ENCODE assay signal across 12 mouse cellular contexts in the genomic region with DNA sequence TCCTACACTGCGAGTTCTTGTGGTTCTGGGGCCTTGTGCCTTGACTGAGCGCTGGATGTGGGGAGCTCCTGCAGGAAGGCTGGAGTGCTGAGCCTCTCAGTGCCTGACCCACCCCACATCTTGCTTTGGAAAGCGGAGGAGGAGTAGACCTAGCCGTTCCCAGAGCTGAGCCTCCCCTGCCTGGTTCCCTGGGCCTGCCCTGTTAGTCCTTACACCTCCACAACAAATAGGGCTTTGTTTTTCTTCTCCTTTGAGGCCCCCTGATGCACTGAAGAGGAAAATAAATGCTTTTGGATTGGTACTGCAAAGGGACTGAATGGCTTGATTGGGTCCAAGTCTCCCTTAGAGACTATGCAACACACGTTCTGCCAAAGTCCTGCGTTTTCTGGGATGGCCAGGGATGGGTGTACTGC. TPM values are rescaled to one million over a fixed set of nuclear protein-coding genes. Genes with fewer than 3 reads are reported as not detected.
A peak's percentile ranks its signal among the peaks of the same experiment; 100 is the strongest.
DNase-seq lines count a peak whose midpoint lies in the region; ATAC-seq and TF ChIP-seq lines count a peak whose summit lies in the region.
"Had no signal": no experiment of that assay in that cellular context is flagged by ENCODE, and none has a peak within 500 bp of the region (broad histone marks: within the 10 kb centered on the region; RNA-seq: fewer than 3 reads in every experiment).

No protein-coding gene starts in this region.

- H3K27me3 ChIP-seq in embryonic facial prominence, embryonic 13.5 days: no peaks in the 10 kb centered on the region
- no peaks in the 10 kb centered on the region for H3K27me3 ChIP-seq in hindbrain, postnatal 0 days (ENCODE audit: insufficient read depth, low read length)
- no peaks in the 10 kb centered on the region for H3K27me3 ChIP-seq in midbrain, embryonic 16.5 days (ENCODE audit: control insufficient read depth, insufficient read depth, low read depth, low read length)
- H3K27me3 ChIP-seq in stomach, postnatal 0 days (ENCODE audit: control insufficient read depth, insufficient read depth, low read length): no peaks in the 10 kb centered on the region

- peaks cover 31% of the 10 kb centered on the region for H3K4me1 ChIP-seq in embryonic facial prominence, embryonic 13.5 days
- 0 out of 2 replicates have a peak, but pooled peaks cover 9% of the 10 kb centered on the region for H3K4me1 ChIP-seq in hindbrain, postnatal 0 days (ENCODE audit: insufficient read depth, low read length)
- peaks cover 10% of the 10 kb centered on the region for H3K4me1 ChIP-seq in midbrain, embryonic 16.5 days (ENCODE audit: control insufficient read depth, insufficient read depth, low read length)
- H3K4me1 ChIP-seq in stomach, postnatal 0 days (replicated peaks; ENCODE audit: control insufficient read depth, insufficient read depth): 0 out of 2 replicates have a peak, but pooled peaks cover 2% of the 10 kb centered on the region

- H3K4me2 ChIP-seq in embryonic facial prominence, embryonic 13.5 days: no peak overlapping the region
- no peak overlapping the region for H3K4me2 ChIP-seq in hindbrain, postnatal 0 days (ENCODE audit: low read depth, low read length)
- no peak overlapping the region for H3K4me2 ChIP-seq in midbrain, embryonic 16.5 days (ENCODE audit: low read length)
- no peak overlapping the region for H3K4me2 ChIP-seq in stomach, postnatal 0 days (replicated peaks; ENCODE audit: low read depth)

- no peak overlapping the region for H3K9ac ChIP-seq in embryonic facial prominence, embryonic 13.5 days
- H3K9ac ChIP-seq in hindbrain, postnatal 0 days (replicated peaks; ENCODE audit: low read length): no peak overlapping the region
- H3K9ac ChIP-seq in midbrain, embryonic 16.5 days (ENCODE audit: low read depth, low read length): no peak overlapping the region
- no peak overlapping the region for H3K9ac ChIP-seq in stomach, postnatal 0 days (ENCODE audit: low read length)

- H3K4me3 ChIP-seq in embryonic facial prominence, embryonic 13.5 days: no peak overlapping the region
- H3K4me3 ChIP-seq in hindbrain, postnatal 0 days (ENCODE audit: low read length): no peak overlapping the region
- H3K4me3 ChIP-seq in midbrain, embryonic 16.5 days (ENCODE audit: low read depth, low read length): no peak overlapping the region
- no peak overlapping the region for H3K4me3 ChIP-seq in stomach, postnatal 0 days (ENCODE audit: low read depth, low read length)

- H3K36me3 ChIP-seq in embryonic facial prominence, embryonic 13.5 days: no peaks in the 10 kb centered on the region
- H3K36me3 ChIP-seq in hindbrain, postnatal 0 days (ENCODE audit: insufficient read depth, low read length): no peaks in the 10 kb centered on the region
- H3K36me3 ChIP-seq in midbrain, embryonic 16.5 days (ENCODE audit: control insufficient read depth, insufficient read depth, low read length): no peaks in the 10 kb centered on the region
- H3K36me3 ChIP-seq in stomach, postnatal 0 days (ENCODE audit: control insufficient read depth, insufficient read depth, low read length): no peaks in the 10 kb centered on the region

- TF ChIP-seq CTCF in hindbrain, postnatal 0 days (IDR thresholded peaks at IDR 0.05; ENCODE audit: low read depth): no peak
- TF ChIP-seq CTCF in stomach, postnatal 0 days (IDR thresholded peaks at IDR 0.05; ENCODE audit: low read depth): no peak

- no peak for ATAC-seq in embryonic facial prominence, embryonic 13.5 days (ENCODE audit: insufficient number of reproducible peaks, insufficient read depth, low FRiP score, low TSS enrichment, low read depth)
- peak; percentile 75 for ATAC-seq in hindbrain, postnatal 0 days
- peak; percentile 66 for ATAC-seq in midbrain, embryonic 16.5 days
- ATAC-seq in stomach, postnatal 0 days (ENCODE audit: low FRiP score, low TSS enrichment): no peak

- H3K9me3 ChIP-seq in embryonic facial prominence, embryonic 13.5 days: no peaks in the 10 kb centered on the region
- no peaks in the 10 kb centered on the region for H3K9me3 ChIP-seq in hindbrain, postnatal 0 days (ENCODE audit: low read length)
- H3K9me3 ChIP-seq in midbrain, embryonic 16.5 days (replicated peaks; ENCODE audit: control insufficient read depth, low read length, poor library complexity, severe bottlenecking): no peaks in the 10 kb centered on the region
- no peaks in the 10 kb centered on the region for H3K9me3 ChIP-seq in stomach, postnatal 0 days (ENCODE audit: control insufficient read depth, low read length)

- peak; percentile 16 for DNase-seq in layer of hippocampus, adult 11-12 months (ENCODE audit: low spot score)
- DNase-seq in layer of hippocampus, adult 9-10 months (ENCODE audit: low spot score): no peak
- peak; percentile 48 for DNase-seq in hindbrain, postnatal 0 days (ENCODE audit: low spot score)
- DNase-seq in stomach, postnatal 0 days (ENCODE audit: low spot score): no peak
- DNase-seq in heart, postnatal 4 days: no peak
- DNase-seq in gastrocnemius, adult 8-10 months (ENCODE audit: low spot score in 2 of 2): no peak
- DNase-seq: adrenal gland, adult 8-10 months; cerebellum, postnatal 14 days; heart, postnatal 14 days; lung, postnatal 14 days had no signal

- no peak for TF ChIP-seq EP300 in stomach, postnatal 0 days (optimal IDR thresholded peaks at IDR 0.05)

- peak overlapping the region; percentile 39; the same call in 1 of the 2 replicates for H3K27ac ChIP-seq in embryonic facial prominence, embryonic 13.5 days
- peak overlapping the region; percentile 54; the same call in 1 of the 2 replicates for H3K27ac ChIP-seq in hindbrain, postnatal 0 days
- H3K27ac ChIP-seq in midbrain, embryonic 16.5 days (ENCODE audit: low read length): no peak overlapping the region; the same call in 1 of the 2 replicates
- no peak overlapping the region for H3K27ac ChIP-seq in stomach, postnatal 0 days (replicated peaks)

- WGBS in embryonic facial prominence, embryonic 13.5 days: 32% methylated on average over 6 of the region's 6 CpGs
- 24% methylated on average over 6 of the region's 6 CpGs for WGBS in hindbrain, postnatal 0 days
- WGBS in midbrain, embryonic 16.5 days: 16% methylated on average over 6 of the region's 6 CpGs
- 74% methylated on average over 6 of the region's 6 CpGs for WGBS in stomach, postnatal 0 days

RNA-seq across cellular contexts. Expression of a gene that starts 3.7 kb away (rescaled TPM):
- 5.9 and 6.8 TPM in 2 replicates for polyA plus RNA-seq in embryonic facial prominence, embryonic 13.5 days (2015; fragmentation: Nextera tagmentation; extraction: Ambion mirVana)
- 1.3 and 2.6 TPM in 2 replicates for total RNA-seq in hindbrain, postnatal 0 days (2014; rRNA removed)
- 1.9 and 2.3 TPM in 2 replicates for polyA plus RNA-seq in hindbrain, postnatal 0 days (2015; fragmentation: Nextera tagmentation; extraction: Ambion mirVana)
- polyA plus RNA-seq in midbrain, embryonic 16.5 days (2015; fragmentation: Nextera tagmentation; extraction: Ambion mirVana): 1.5 and 2.7 TPM in 2 replicates
- 24.0 and 26.8 TPM in 2 replicates for polyA plus RNA-seq in stomach, postnatal 0 days (2015; fragmentation: Nextera tagmentation; extraction: Ambion mirVana)
- 1 to 10 TPM; 7.6 to 7.8 TPM for total RNA-seq in heart, postnatal 4 days (2021)
- total RNA-seq in gastrocnemius, adult 8-10 months (2022): 1 to 10 TPM; 1.2 to 2.4 (median 1.9) TPM

RNA-seq across cellular contexts. Expression of a gene that starts 59.3 kb away (rescaled TPM):
- polyA plus RNA-seq in embryonic facial prominence, embryonic 13.5 days (2015; fragmentation: Nextera tagmentation; extraction: Ambion mirVana): 112 and 120 TPM in 2 replicates
- 78.9 and 84.2 TPM in 2 replicates for total RNA-seq in hindbrain, postnatal 0 days (2014; rRNA removed)
- polyA plus RNA-seq in hindbrain, postnatal 0 days (2015; fragmentation: Nextera tagmentation; extraction: Ambion mirVana): 108 and 112 TPM in 2 replicates
- 132 and 133 TPM in 2 replicates for polyA plus RNA-seq in midbrain, embryonic 16.5 days (2015; fragmentation: Nextera tagmentation; extraction: Ambion mirVana)
- polyA plus RNA-seq in stomach, postnatal 0 days (2015; fragmentation: Nextera tagmentation; extraction: Ambion mirVana): 104 and 106 TPM in 2 replicates
- 10 to 100 TPM; 74.1 to 79.4 TPM for total RNA-seq in heart, postnatal 4 days (2021)
- total RNA-seq in gastrocnemius, adult 8-10 months (2022): 10 to 100 TPM; 46.7 to 51.7 (median 50.5) TPM

Comparison
In these comparisons a context has a peak if more than half of its experiments do, and no peak if none do; other contexts are left out.
1. DNase-seq: peak in layer of hippocampus, adult 11-12 months (single experiment) and hindbrain, postnatal 0 days (single experiment); none in layer of hippocampus, adult 9-10 months (single experiment), stomach, postnatal 0 days (single experiment), heart, postnatal 4 days (single experiment) and gastrocnemius, adult 8-10 months (0 of 2).
2. ATAC-seq: peak in hindbrain, postnatal 0 days (single experiment) and midbrain, embryonic 16.5 days (single experiment); none in embryonic facial prominence, embryonic 13.5 days (single experiment) and stomach, postnatal 0 days (single experiment).
3. H3K27ac ChIP-seq: peak in embryonic facial prominence, embryonic 13.5 days (single experiment) and hindbrain, postnatal 0 days (single experiment); none in midbrain, embryonic 16.5 days (single experiment) and stomach, postnatal 0 days (single experiment).